Mouse (Mus musculus) granulocyte monocyte progenitor cell, adult 5-6 weeks (primary cell): ENCODE data around the gene Wdr74. TPM values are rescaled to one million over a fixed set of nuclear protein-coding genes. Genes with fewer than 3 reads are reported as not detected.

Source experiments
- ATAC-seq: replicated peaks from 2 replicates; pipeline ENCODE4 v1.8.0; 2016; ENCODE audit warnings: mild to moderate bottlenecking, moderate TSS enrichment, inconsistent platforms; ENCODE audit not compliant: poor library complexity, severe bottlenecking
- total RNA-seq, 2 experiments: library from RNA; stranded (forward) in 1 of 2; stranded (reverse) in 1 of 2; fragments of 200-712, 200-1000 nt in 1 of 2; fragments of >200 nt in 1 of 2; fragmentation: Nextera tagmentation in 1 of 2; gene quantifications; 2 replicates each; pipeline ENCODE4 v1.2.3; 2014 to 2017

Gene Wdr74
- 122 and 136 TPM in 2 replicates for total RNA-seq (2014; fragmentation: Nextera tagmentation)
- total RNA-seq (2017) = 96.6 and 196 TPM in 2 replicates

- peak; percentile 99 for ATAC-seq
Observed at GRCm38 (mm10) chr19:8735389-8736159, at the start of gene Wdr74. TSS of gene Wdr74 (plus strand) at chr19:8735827.

GRCm38 (mm10) chr19:8691871-8692539 lies 43.6 kb upstream of the Wdr74 start:
- no peak for ATAC-seq

GRCm38 (mm10) chr19:8692740-8693139 lies 42.9 kb upstream of the Wdr74 start:
- no peak for ATAC-seq

- peak; percentile 70 for ATAC-seq
Observed at GRCm38 (mm10) chr19:8695330-8695729, 40.3 kb upstream of the Wdr74 start.

- ATAC-seq = no peak
Observed at GRCm38 (mm10) chr19:8699652-8700051, 36.0 kb upstream of the Wdr74 start.

GRCm38 (mm10) chr19:8702458-8702857 lies 33.2 kb upstream of the Wdr74 start:
- no peak for ATAC-seq

GRCm38 (mm10) chr19:8703571-8703970 lies 32.1 kb upstream of the Wdr74 start:
- no peak for ATAC-seq

- ATAC-seq = peak; percentile 6; the same call in 1 of the 2 replicates
Observed at GRCm38 (mm10) chr19:8705026-8705708, 30.5 kb upstream of the Wdr74 start.

GRCm38 (mm10) chr19:8706132-8706667 lies 29.4 kb upstream of the Wdr74 start:
- ATAC-seq = peak; percentile 5; the same call in 1 of the 2 replicates

- ATAC-seq = no peak
Observed at GRCm38 (mm10) chr19:8706930-8707329, 28.7 kb upstream of the Wdr74 start.

- ATAC-seq = no peak
Observed at GRCm38 (mm10) chr19:8708954-8709353, 26.7 kb upstream of the Wdr74 start.

- no peak for ATAC-seq
Observed at GRCm38 (mm10) chr19:8710057-8710456, 25.6 kb upstream of the Wdr74 start.

- ATAC-seq = no peak
Observed at GRCm38 (mm10) chr19:8711506-8711905, 24.1 kb upstream of the Wdr74 start.

- peak; percentile 9; the same call in 1 of the 2 replicates for ATAC-seq
Observed at GRCm38 (mm10) chr19:8711949-8712869, 23.4 kb upstream of the Wdr74 start.

- peak; percentile 74 for ATAC-seq
Observed at GRCm38 (mm10) chr19:8712870-8713305, 22.7 kb upstream of the Wdr74 start.

- peak; percentile 69 for ATAC-seq
Observed at GRCm38 (mm10) chr19:8713306-8713996, 22.2 kb upstream of the Wdr74 start.

GRCm38 (mm10) chr19:8713997-8714652 lies 21.5 kb upstream of the Wdr74 start:
- peak; percentile 34 for ATAC-seq

GRCm38 (mm10) chr19:8714653-8715481 lies 20.8 kb upstream of the Wdr74 start:
- no peak for ATAC-seq
